Mouse (Mus musculus): ENCODE results near the gene Acaa1a. TPM values are rescaled to one million over a fixed set of nuclear protein-coding genes. Genes with fewer than 3 reads are reported as not detected.
A peak's percentile ranks its signal among the peaks of the same experiment; 100 is the strongest.

Gene Acaa1a
- polyA plus RNA-seq, 1 experiment from 2014 or later: 122 TPM

GRCm38 (mm10) chr9:119323260-119323645 lies 16.2 kb upstream of the Acaa1a start:
- H3K4me3 ChIP-seq (replicated peaks; ENCODE audit: low read depth, low read length): peak overlapping the region; percentile 75
- H3K27ac ChIP-seq: peak overlapping the region; percentile 92
- no peak for TF ChIP-seq CTCF (IDR thresholded peaks at IDR 0.05; ENCODE audit: low read depth)
- peak overlapping the region; percentile 75; the same call in 1 of the 2 replicates for H3K9ac ChIP-seq (ENCODE audit: low read depth, low read length)
- no peaks in the 10 kb centered on the region for H3K9me3 ChIP-seq (replicated peaks; ENCODE audit: low read length)
- H3K36me3 ChIP-seq (ENCODE audit: insufficient read depth, low read length): no peaks in the 10 kb centered on the region
- 4% methylated on average over 9 of the region's 9 CpGs for WGBS
- no peaks in the 10 kb centered on the region for H3K27me3 ChIP-seq (ENCODE audit: insufficient read depth, low read length)
- no peaks in the 10 kb centered on the region; the same call in 1 of the 2 replicates for H3K4me1 ChIP-seq (replicated peaks; ENCODE audit: insufficient read depth, low read length)
- no peak for ATAC-seq (replicated peaks; ENCODE audit: low FRiP score, low read depth)
- peak overlapping the region; percentile 85 for H3K4me2 ChIP-seq (ENCODE audit: low read length)
- DNase-seq (ENCODE audit: low spot score): no peak

GRCm38 (mm10) chr9:119324130-119324529 lies 15.3 kb upstream of the Acaa1a start:
- Histone ChIP-seq H3K36me3 (ENCODE audit: insufficient read depth, low read length) (no peaks in the 10 kb centered on the region), H3K4me3 (replicated peaks; ENCODE audit: low read depth, low read length) (no peak overlapping the region), H3K27me3 (ENCODE audit: insufficient read depth, low read length) (no peaks in the 10 kb centered on the region), H3K9ac (ENCODE audit: low read depth, low read length) (no peak overlapping the region), H3K27ac (peak overlapping the region; percentile 92; the same call in 1 of the 2 replicates), H3K9me3 (replicated peaks; ENCODE audit: low read length) (no peaks in the 10 kb centered on the region), H3K4me2 (ENCODE audit: low read length) (no peak overlapping the region), H3K4me1 (replicated peaks; ENCODE audit: insufficient read depth, low read length) (no peaks in the 10 kb centered on the region; the same call in 1 of the 2 replicates)
- DNase-seq (ENCODE audit: low spot score) (no peak), ATAC-seq (replicated peaks; ENCODE audit: low FRiP score, low read depth) (no peak)
- no peak for TF ChIP-seq CTCF (IDR thresholded peaks at IDR 0.05; ENCODE audit: low read depth)
- 63% methylated on average over 1 of the region's 1 CpGs for WGBS

GRCm38 (mm10) chr9:119328488-119328887 lies 11.0 kb upstream of the Acaa1a start:
- no peak overlapping the region for H3K9ac ChIP-seq (ENCODE audit: low read depth, low read length)
- DNase-seq (ENCODE audit: low spot score) (peak; percentile 45), ATAC-seq (replicated peaks; ENCODE audit: low FRiP score, low read depth) (no peak)
- 58% methylated on average over 3 of the region's 3 CpGs for WGBS
- H3K4me3 ChIP-seq (replicated peaks; ENCODE audit: low read depth, low read length): no peak overlapping the region
- no peaks in the 10 kb centered on the region for H3K4me1 ChIP-seq (replicated peaks; ENCODE audit: insufficient read depth, low read length)
- TF ChIP-seq CTCF (IDR thresholded peaks at IDR 0.05; ENCODE audit: low read depth): no peak
- 0 out of 2 replicates have a peak overlapping the region, but pooled peaks have one; percentile 21 for H3K27ac ChIP-seq
- H3K36me3 ChIP-seq (ENCODE audit: insufficient read depth, low read length): no peaks in the 10 kb centered on the region
- H3K27me3 ChIP-seq (ENCODE audit: insufficient read depth, low read length): no peaks in the 10 kb centered on the region
- H3K4me2 ChIP-seq (ENCODE audit: low read length): no peak overlapping the region
- no peaks in the 10 kb centered on the region for H3K9me3 ChIP-seq (replicated peaks; ENCODE audit: low read length)

- no peak for DNase-seq (ENCODE audit: low spot score)
- Histone ChIP-seq H3K36me3 (ENCODE audit: insufficient read depth, low read length) (no peaks in the 10 kb centered on the region), H3K9ac (ENCODE audit: low read depth, low read length) (no peak overlapping the region), H3K4me2 (ENCODE audit: low read length) (no peak overlapping the region), H3K4me3 (replicated peaks; ENCODE audit: low read depth, low read length) (no peak overlapping the region), H3K27me3 (ENCODE audit: insufficient read depth, low read length) (no peaks in the 10 kb centered on the region), H3K9me3 (replicated peaks; ENCODE audit: low read length) (no peaks in the 10 kb centered on the region), H3K4me1 (replicated peaks; ENCODE audit: insufficient read depth, low read length) (no peaks in the 10 kb centered on the region; the same call in 1 of the 2 replicates), H3K27ac (no peak overlapping the region)
- WGBS: 87% methylated on average over 15 of the region's 15 CpGs
- no peak for TF ChIP-seq CTCF (IDR thresholded peaks at IDR 0.05; ENCODE audit: low read depth)
- ATAC-seq (replicated peaks; ENCODE audit: low FRiP score, low read depth): no peak
Observed at GRCm38 (mm10) chr9:119330186-119330963, 9.1 kb upstream of the Acaa1a start.

GRCm38 (mm10) chr9:119334324-119334723 lies 5.2 kb upstream of the Acaa1a start:
- 48% methylated on average over 10 of the region's 10 CpGs for WGBS
- no peaks in the 10 kb centered on the region for H3K27me3 ChIP-seq (ENCODE audit: insufficient read depth, low read length)
- no peak overlapping the region for H3K4me3 ChIP-seq (replicated peaks; ENCODE audit: low read depth, low read length)
- no peaks in the 10 kb centered on the region for H3K9me3 ChIP-seq (replicated peaks; ENCODE audit: low read length)
- no peak overlapping the region; the same call in 1 of the 2 replicates for H3K4me2 ChIP-seq (ENCODE audit: low read length)
- H3K36me3 ChIP-seq (ENCODE audit: insufficient read depth, low read length): 0 out of 2 replicates have a peak, but pooled peaks cover 9% of the 10 kb centered on the region
- peak overlapping the region; percentile 32; the same call in 1 of the 2 replicates for H3K27ac ChIP-seq
- peak; percentile 13; the same call in 1 of the 2 replicates for TF ChIP-seq CTCF (IDR thresholded peaks at IDR 0.05; ENCODE audit: low read depth)
- no peak overlapping the region for H3K9ac ChIP-seq (ENCODE audit: low read depth, low read length)
- peaks cover 4% of the 10 kb centered on the region; the same call in 1 of the 2 replicates for H3K4me1 ChIP-seq (replicated peaks; ENCODE audit: insufficient read depth, low read length)
- ATAC-seq (replicated peaks; ENCODE audit: low FRiP score, low read depth) (no peak), DNase-seq (ENCODE audit: low spot score) (peak; percentile 66)

GRCm38 (mm10) chr9:119334834-119335233 lies 4.6 kb upstream of the Acaa1a start:
- no peak overlapping the region for H3K4me3 ChIP-seq (replicated peaks; ENCODE audit: low read depth, low read length)
- no peak overlapping the region for H3K9ac ChIP-seq (ENCODE audit: low read depth, low read length)
- peak overlapping the region; percentile 32; the same call in 1 of the 2 replicates for H3K27ac ChIP-seq

More at GRCm38 (mm10) chr9:119334834-119335233, 4.6 kb upstream of the Acaa1a start:
- Histone ChIP-seq H3K4me1 (replicated peaks; ENCODE audit: insufficient read depth, low read length) (peaks cover 6% of the 10 kb centered on the region; the same call in 1 of the 2 replicates), H3K4me2 (ENCODE audit: low read length) (no peak overlapping the region), H3K36me3 (ENCODE audit: insufficient read depth, low read length) (0 out of 2 replicates have a peak, but pooled peaks cover 9% of the 10 kb centered on the region), H3K27me3 (ENCODE audit: insufficient read depth, low read length) (no peaks in the 10 kb centered on the region), H3K9me3 (replicated peaks; ENCODE audit: low read length) (no peaks in the 10 kb centered on the region)
- WGBS: 83% methylated on average over 2 of the region's 2 CpGs
- no peak for TF ChIP-seq CTCF (IDR thresholded peaks at IDR 0.05; ENCODE audit: low read depth)
- DNase-seq (ENCODE audit: low spot score): no peak
- ATAC-seq (replicated peaks; ENCODE audit: low FRiP score, low read depth): no peak

Data from kidney, postnatal 0 days (tissue).